Mouse (Mus musculus) c-Kit-positive CD71-positive TER-119-negative erythroid progenitor cells, embryonic 14.5 days (primary cell): ENCODE results near the gene Pcsk1n.
A peak's percentile ranks its signal among the peaks of the same experiment; 100 is the strongest.
"Not testable (repeated sequence)": the region's sequence is repeated elsewhere in the genome, so short reads cannot be mapped to it uniquely, and the experiment has no call there.

Experiments
- DNase-seq: peaks from one replicate; pipeline ENCODE4 v3.0.0-alpha.2; 2013; ENCODE audit warnings: low read depth

The Pcsk1n gene

DNA sequence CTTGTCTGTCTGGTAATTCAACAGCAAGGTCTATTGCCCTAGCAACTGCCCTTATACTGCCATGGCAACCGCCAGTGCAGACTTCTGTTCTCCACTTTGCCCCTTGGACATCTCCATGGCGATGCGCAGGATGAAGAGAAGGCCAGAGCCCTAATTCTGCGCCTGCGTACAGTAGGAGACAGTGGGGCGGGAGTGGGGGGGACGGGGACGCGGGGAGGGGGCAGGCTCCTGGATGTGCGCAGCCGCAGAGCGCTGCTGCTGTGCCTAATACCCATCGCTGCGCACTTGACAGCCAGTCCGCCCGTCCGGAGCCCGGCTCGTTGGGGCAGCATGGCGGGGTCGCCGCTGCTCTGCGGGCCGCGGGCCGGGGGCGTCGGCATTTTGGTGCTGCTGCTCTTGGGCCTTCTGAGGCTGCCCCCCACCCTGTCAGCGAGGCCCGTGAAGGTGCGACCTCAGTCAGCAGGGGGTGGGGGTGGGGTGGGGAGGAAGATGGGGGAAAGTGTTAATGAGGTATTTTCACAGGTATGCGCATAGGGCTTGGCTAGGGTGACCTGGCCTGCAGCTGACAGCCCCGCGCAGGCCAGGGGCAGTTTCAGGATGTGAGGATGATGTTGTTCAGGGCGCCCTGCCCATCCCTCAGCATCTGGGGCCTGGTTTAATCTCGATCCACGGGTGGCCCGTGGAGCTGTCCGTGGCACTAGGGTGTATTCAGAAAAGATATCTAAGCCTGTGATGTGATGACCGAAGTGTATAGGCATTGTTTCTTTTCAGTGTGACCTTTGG is at the start of gene Pcsk1n:
Gene Pcsk1n, plus strand, starts transcription at position 222 of the 783 bp plus-strand sequence.
- no peak for DNase-seq

DNA sequence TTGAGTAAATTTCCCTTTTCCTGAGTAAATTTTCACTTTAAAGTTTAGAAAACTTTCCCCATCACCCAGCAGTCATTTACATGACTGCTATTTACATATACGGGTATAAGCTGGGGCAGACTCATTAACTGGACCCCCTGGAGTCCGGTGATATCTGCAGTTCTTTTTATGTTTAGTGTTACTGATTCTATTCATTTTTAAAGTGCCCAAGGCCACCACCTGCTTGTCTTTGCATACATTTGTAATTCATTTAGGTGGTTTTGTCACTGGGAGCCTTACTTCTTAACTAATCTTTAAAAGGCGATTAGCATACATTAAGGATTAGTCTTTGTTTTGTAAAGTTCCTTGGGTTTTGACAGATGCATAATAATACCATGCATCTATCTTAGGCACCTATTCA is 49.8 kb upstream of the Pcsk1n start:
- no peak for DNase-seq

DNA sequence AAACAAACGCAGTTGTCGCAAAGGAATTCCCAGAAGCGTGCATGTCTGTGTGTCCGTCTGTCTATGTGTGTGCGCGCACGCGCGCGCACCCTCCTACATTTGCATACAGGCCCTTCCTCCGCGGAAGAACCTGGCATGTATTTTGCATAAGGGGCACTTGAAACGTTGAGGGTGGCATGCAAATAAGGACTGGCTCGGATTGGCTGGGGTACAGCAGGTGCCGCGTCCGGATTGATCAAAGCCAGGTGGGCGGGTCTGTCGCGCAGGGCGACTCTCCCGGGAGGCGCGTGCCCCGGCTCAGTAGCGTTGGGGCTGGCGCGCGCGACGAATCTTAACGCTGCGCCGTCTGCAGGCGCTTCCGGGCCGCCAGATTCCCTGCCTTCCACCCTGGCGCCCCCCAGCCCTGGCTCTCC is 41.6 kb upstream of the Pcsk1n start, which contains the start of gene Pim2:
Gene Pim2, plus strand, starts transcription at position 256 of the 413 bp plus-strand sequence.
- DNase-seq = peak; percentile 73

DNA sequence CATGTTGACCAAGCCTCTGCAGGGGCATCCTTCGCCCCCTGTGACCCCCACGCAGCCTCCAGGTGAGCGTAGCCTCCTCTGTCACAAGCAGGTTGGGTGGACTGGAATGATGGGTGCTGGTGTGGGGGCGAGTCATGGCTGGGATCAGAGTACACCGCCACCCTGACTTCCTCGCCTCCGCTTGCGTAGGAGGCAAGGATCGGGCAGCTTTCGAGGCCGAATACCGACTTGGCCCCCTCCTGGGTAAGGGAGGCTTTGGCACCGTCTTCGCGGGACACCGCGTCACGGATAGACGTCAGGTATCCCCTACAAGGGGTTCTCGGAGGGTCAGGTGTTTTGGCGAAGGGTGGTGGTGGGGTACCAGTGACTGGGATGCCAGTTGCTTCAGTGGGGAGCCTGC is 41.1 kb upstream of the Pcsk1n start:
- no peak for DNase-seq

DNA sequence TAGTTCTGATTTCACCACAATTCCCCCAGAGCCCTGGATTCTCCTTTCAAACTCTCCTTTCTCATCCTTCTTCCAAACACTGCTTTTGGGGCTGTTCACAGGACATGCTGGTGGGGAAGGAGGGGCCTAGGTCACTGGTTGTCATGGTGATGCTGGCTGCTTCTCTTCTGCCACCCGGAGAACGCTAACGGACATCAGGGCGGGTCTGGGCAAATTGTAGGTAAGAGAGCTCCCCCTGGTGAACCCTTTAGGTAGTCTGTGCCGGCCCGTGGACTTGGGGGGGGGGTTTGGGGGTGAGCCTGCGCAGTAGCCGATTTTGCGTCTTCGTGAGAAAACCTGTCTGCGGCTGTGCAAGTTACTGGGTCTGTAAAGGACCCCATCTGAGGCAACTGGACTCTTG is 39.8 kb upstream of the Pcsk1n start:
- DNase-seq = no peak

DNA sequence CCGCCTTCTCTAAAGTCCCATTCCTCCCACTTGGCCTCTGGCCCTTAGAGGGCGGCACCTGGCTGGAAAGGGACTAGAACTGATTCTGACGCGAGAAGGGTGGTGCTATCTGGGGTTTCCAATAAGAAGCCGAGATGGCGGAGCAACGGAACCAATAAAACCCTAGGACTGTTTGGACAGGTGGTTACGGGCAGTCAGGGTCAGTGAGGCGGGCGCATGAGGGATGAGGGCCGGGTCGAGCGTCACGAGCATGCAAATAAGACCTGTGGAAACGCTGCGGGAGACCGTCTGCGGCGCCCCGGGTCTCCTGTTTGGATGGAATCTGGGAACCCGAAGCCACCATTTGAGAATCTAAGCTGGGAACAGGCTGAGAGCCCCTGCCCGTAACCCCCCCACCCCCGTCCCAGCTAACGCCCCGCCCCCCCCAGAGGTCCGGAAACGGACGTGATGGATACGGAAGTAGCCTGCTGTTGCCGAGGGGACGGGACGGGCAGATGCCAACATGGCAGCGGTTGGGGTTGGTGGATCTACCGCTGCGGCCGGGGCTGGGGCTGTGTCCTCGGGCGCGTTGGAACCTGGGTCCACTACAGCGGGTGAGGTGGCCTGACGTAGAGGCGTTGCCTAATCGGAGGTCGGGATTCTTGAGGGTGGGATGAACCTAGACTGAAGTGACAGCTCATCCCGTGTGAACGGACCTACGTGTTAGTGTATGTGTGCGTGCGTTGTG is 35.6 kb upstream of the Pcsk1n start, which contains the start of gene Slc35a2:
Gene Slc35a2, plus strand, starts transcription at position 188 of the 727 bp plus-strand sequence.
- peak; percentile 75 for DNase-seq

DNA sequence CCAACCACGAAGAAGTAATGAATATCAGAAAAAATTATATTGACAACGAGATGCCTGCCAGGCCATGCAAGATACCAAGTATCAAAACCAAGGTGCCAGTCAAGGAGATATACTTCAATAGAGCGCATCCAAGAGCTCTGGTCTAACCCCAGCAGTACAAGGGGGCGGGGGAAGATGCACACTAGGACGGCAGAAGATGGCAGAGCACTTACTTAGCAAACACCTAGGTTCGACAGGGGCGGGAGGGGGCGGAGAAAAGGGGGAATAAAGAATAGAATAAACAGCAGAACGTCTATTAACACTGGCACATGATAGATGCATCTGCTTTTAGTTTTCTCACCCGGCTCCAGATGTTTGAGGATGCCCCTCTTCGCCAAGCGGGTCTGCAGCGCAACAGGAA is 21.4 kb upstream of the Pcsk1n start:
- no peak for DNase-seq

DNA sequence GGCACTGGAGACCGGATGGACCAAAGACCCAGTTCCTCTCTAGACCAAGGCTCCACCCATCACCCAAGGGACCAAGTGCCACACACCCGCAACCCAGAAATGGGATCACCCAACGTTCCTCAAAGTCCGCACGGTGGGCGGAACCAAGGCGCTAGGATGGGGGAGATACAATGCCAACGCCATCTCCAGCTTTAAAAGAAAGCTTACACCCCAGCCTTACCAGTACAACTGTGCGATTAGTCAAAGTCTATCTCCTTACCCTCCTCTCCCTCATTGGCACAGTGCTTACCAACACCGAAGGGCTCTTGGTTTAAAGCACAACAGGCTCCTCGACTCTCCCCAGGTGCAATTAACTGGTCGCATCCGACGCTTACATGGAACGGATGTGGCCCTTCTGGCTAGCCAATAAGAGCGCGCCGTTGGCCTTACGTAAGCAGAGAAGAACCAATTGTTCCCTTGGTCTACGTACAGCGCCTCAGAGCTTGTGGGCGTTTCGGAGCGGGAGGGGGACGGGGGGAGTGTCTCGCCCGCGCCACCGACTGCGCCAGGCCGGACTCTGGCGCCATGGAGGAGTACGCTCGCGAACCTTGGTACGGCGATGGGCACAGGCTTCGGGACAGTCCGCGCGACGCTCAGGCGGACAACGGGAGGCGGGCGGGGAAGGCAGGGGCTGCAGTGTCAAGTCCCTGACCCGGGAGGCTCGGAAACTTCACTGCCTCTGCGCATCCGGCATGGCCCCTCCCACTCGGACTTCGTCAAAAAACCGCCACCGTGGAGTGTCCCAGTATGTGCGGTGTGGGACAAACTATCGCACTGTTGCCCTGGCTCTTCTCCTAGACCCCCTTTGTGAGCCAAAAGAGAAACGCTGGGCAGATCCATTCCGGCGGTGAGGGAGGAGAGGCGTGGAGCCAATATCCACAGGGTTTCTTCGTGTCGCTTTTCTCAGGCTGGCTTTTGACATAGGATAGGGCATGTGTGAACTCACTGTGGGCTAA is 20.4 kb upstream of the Pcsk1n start, which contains the start of the genes Pqbp1 and Timm17b:
Gene Pqbp1, minus strand, starts transcription at position 390 of the 995 bp plus-strand sequence.
Gene Timm17b, plus strand, starts transcription at position 478 of the 995 bp plus-strand sequence.
- peak; percentile 80 for DNase-seq

DNA sequence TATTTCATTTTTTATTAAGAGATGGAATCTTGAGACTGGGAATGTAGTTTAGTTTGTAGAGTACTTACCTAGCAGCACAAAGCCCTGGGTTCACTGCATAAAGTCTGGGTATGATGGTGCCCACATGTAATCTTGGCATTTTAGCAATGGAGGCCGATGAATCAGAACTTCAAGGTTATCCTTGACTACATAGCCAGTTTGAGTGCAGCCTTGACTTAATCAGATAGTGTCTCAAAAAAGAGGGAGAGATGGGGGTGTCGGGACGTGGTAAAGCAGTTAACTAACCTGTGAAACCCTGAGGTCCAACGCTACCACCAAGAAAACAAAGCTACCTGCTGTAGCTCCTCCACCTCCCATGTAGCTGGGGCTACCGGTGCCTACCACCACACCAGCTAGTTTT is 15.2 kb upstream of the Pcsk1n start:
- no peak for DNase-seq

DNA sequence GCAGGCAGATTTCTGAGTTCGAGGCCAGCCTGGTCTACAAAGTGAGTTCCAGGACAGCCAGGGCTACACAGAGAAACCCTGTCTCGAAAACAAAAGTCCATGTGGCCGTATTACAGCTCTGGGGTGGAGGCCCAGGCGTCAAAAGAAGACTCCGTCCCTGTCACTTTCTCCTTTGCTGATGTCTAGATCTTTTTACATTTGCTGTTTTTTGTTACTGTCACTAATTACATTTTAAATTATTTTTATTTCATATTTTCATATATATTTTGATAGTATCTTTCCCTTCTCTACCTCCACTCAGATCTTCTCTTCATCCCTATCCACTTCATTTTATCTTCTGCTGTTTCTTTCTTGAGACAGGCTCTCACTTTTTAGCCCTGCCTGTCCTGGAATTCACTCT is 11.9 kb upstream of the Pcsk1n start, which contains the start of gene Gm10491:
Gene Gm10491, minus strand, starts transcription at position 101 of the 400 bp plus-strand sequence.
- DNase-seq = no peak

DNA sequence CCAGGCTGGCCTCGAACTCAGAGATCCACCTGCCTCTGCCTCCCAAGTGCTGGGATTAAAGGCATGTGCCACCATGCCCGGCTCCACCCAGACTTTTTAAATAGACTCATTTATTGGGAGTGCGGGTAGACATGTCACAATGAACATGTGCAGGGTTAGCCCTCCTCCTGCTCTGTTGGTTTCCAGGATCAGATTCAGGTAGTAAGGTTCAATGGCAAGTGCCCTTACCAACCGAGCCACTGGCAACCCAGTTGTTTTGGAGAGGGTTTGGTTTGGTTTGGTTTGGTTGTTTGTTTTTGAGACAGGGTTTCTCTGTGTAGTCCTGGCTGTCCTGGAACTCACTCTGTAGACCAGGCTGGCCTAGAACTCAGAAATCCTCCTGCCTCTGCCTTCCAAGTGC is 10.4 kb upstream of the Pcsk1n start, which contains the start of gene Gm10490:
Gene Gm10490, plus strand, starts transcription at position 301 of the 400 bp plus-strand sequence.
- not testable (repeated sequence) for DNase-seq

DNA sequence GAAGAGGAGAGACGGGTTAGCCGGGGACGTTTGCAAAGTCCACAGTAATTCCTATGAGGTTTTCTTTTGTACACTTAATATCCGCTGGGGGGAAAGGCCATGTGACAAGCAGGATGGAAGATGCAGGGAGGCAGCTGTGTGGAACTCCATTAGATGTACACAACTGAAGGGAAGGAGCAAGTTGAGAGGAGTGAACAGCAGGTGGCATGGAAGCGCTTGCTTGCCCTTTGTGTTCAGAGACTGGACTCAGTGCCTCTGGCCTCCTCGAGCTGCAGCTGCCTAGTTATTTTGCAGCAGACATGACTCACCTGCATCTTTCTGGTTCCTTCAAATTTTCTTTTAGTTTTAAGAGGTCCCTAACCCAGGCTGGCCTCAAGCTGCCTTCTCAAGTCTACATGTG is 9.1 kb upstream of the Pcsk1n start:
- no peak for DNase-seq

DNA sequence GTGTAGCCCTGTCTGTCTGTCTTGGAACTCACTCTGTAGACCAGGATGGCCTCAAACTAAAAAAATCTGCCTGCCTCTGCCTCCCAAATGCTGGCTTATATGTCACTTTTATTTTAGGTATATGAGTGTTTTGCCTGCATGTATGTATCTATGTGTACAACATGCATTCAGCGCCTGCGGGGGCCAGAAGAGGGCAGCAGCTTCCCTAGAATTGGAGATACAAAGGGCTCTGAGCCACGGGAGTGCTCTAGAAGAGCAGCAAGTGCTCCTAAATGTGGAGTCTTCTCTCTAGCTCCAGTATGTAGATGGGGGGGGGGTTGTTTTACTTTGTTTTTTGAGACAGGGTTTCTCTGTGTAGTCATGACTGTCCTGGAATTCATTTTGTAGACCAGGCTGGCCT is 4.0 kb upstream of the Pcsk1n start:
- DNase-seq = not testable (repeated sequence)

DNA sequence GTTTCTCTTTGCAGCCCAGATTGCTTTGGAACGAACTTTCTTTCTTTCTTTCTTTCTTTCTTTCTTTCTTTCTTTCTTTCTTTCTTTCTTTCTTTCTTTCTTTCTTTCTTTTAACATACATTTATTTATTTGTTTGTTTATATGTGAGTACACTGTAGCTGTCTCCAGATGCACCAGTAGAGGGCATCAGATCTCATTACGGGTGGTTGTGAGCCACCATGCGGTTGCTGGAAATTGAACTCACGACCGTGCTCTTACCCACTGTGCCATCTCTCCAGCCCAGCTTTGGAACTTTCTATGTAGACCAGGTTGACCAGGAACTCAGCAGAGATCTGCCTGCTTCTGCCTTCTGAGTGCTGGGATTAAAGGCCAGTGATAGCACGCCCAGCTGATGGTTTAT is 1.7 kb upstream of the Pcsk1n start:
- DNase-seq = not testable (repeated sequence)

DNA sequence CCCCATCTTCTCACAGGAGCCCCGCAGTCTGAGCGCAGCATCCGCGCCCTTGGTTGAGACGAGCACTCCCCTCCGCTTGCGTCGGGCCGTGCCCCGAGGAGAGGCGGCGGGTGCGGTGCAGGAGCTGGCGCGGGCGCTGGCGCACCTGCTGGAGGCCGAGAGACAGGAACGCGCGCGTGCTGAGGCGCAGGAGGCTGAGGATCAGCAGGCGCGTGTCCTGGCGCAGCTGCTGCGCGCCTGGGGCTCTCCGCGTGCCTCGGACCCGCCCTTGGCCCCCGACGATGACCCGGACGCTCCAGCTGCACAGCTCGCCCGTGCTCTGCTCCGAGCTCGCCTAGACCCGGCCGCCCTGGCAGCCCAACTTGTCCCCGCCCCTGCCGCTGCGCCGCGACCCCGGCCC is 2.4 kb downstream of the Pcsk1n start:
- DNase-seq = no peak

DNA sequence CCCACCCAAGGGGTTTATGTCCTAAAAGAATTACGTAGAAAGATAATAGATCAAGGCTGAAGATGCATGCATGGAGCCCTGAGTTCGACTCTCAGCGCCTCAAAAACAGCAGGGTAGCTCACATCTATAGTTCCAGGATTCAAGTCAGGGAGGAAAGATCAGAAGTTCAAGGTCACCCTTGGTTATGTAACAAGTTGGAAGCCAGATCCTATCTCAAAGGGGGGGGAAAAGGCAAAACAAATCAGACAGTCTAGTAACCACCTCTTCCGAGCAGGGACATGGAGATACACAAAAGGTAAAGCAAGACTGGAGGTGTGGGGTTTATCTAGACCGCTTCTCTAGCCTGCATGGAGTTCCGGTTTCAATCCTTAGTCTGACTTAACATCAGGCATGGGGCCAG is 6.6 kb downstream of the Pcsk1n start:
- no peak for DNase-seq

DNA sequence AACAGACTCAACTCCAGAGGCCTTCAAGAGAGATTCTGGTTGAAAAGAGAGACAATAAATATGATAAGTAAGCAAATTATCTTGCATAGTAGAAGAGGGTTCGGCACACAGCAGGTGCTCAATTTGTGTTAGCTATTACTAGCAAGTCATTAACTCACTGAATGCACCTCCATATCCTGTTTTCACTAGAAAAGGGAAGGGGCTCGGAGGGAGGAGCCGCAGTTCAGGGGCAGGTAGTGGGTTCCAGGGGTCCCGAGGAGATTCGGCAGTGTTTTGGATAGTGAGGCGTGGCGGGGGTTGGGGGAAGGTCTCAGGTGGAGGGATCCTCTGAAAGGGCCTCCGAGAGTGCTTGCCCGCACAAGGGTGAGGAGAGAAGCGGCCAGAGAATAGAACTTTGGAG is 7.5 kb downstream of the Pcsk1n start:
- no peak for DNase-seq

DNA sequence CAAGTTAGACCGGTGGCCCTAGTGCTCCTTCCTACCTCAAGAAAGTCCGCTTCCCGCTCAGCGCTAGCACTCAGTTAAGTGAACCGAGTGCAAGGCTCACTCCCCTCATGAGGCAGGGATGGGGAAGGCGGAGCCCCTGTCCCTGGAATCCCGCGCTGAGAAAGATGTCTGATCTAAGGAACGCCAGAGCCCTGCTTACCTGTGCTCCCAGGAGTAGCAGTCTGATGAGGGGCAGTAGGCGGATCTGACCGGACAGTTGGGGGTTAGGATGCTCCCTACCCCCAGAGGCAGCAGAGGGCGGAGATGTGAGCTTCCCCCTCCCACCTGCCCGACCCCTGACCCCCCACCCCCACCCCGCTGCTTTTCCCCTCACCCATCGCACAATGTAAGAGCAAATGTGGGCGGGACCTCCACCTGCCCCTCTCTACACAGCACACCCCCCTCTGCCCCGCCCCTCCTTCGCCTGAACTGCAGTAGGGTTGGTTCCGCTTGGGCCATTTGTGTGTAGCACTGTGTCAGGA is 8.7 kb downstream of the Pcsk1n start, which contains the start of gene Eras:
Gene Eras, minus strand, starts transcription at position 338 of the 521 bp plus-strand sequence.
- no peak for DNase-seq

DNA sequence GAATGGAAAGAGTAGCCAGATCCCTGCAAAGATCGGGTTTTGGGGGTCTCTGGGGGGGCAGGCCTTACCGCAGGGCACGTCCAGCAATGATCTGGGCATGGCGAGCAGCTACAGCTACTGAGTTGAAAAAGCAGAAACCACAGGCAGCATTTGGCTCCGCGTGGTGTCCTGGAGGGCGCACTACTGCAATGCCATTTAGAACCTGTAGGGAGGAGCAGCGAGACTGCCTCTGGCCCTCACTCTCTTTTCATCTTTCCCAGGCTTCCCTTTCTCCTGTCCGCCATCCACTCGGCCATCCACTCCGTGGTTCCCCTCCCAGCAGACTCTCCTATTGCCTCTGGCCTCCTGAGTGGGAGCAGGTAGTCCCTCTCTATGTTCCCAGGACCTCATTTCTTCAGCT is 17.3 kb downstream of the Pcsk1n start:
- DNase-seq = no peak

DNA sequence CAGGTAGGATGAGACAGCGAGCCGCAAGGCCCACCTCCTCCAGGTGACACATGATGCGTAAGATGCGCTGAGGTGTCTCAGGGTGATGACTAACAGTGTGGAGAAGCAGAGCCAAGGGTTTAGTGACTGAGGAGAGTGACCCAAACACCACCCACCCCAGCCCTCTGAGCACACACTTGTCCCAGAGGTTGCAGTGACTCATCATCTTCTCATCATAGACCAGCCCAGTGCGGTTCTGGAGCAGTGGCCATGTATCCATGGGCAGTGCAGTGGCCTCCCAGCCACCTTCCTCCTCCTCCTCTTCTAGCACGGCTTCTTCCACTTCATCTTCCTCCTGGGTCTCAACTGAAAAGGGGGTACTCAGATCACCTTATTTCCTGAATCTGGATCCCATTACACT is 18.0 kb downstream of the Pcsk1n start:
- no peak for DNase-seq

DNA sequence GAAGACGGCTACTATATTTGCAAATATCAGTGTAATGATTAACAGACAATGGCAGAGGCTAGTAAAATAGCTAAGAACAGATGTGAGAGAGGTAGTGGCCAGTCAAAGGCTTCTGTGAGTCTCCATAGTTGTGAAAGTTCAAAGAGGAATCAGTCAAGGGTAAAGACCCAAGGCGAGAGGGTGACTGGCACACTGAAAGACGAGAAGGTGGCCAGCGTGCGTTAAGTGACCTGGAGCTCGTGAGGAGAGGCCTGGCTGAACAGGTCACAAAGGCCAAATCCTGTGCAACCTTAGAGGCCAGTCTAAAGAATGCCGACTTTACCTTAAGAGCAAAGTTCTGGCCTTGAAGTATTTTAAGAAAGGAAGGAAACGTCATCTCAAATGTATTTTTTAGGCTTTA is 26.0 kb downstream of the Pcsk1n start:
- DNase-seq = no peak
